Mouse (Mus musculus): ENCODE data around the gene Nfkb1. TPM values are rescaled to one million over a fixed set of nuclear protein-coding genes. Genes with fewer than 3 reads are reported as not detected.

The Nfkb1 gene
- 10 to 100 TPM; 30.5 to 35.1 (median 32.8) TPM for total RNA-seq (2022)

GRCm38 (mm10) chr3:135691191-135692131, at the start of gene Nfkb1:
Gene Nfkb1 (minus strand): TSS chr3:135691547.
- DNase-seq (ENCODE audit: low spot score), result peak; percentile 68

GRCm38 (mm10) chr3:135740711-135741110, 49.4 kb upstream of the Nfkb1 start:
- no peak for DNase-seq (ENCODE audit: low spot score)

GRCm38 (mm10) chr3:135734736-135735135, 43.4 kb upstream of the Nfkb1 start:
- no peak for DNase-seq (ENCODE audit: low spot score)

- no peak for DNase-seq (ENCODE audit: low spot score)
Observed at GRCm38 (mm10) chr3:135732747-135733445, 41.5 kb upstream of the Nfkb1 start.

GRCm38 (mm10) chr3:135731292-135732047, 40.1 kb upstream of the Nfkb1 start:
- DNase-seq (ENCODE audit: low spot score), result peak; percentile 96

GRCm38 (mm10) chr3:135730790-135731189, 39.4 kb upstream of the Nfkb1 start:
- peak; percentile 24 for DNase-seq (ENCODE audit: low spot score)

GRCm38 (mm10) chr3:135729575-135729974, 38.2 kb upstream of the Nfkb1 start:
- peak; percentile 77 for DNase-seq (ENCODE audit: low spot score)

- DNase-seq (ENCODE audit: low spot score), result no peak
Observed at GRCm38 (mm10) chr3:135728900-135729299, 37.6 kb upstream of the Nfkb1 start.

- no peak for DNase-seq (ENCODE audit: low spot score)
Observed at GRCm38 (mm10) chr3:135727339-135727738, 36.0 kb upstream of the Nfkb1 start.

- DNase-seq (ENCODE audit: low spot score), result no peak
Observed at GRCm38 (mm10) chr3:135726521-135727275, 35.4 kb upstream of the Nfkb1 start.

- no peak for DNase-seq (ENCODE audit: low spot score)
Observed at GRCm38 (mm10) chr3:135726023-135726422, 34.7 kb upstream of the Nfkb1 start.

- no peak for DNase-seq (ENCODE audit: low spot score)
Observed at GRCm38 (mm10) chr3:135722104-135722503, 30.8 kb upstream of the Nfkb1 start.

- DNase-seq (ENCODE audit: low spot score), result no peak
Observed at GRCm38 (mm10) chr3:135719969-135720368, 28.6 kb upstream of the Nfkb1 start.

- no peak for DNase-seq (ENCODE audit: low spot score)
Observed at GRCm38 (mm10) chr3:135719179-135719532, 27.8 kb upstream of the Nfkb1 start.

- DNase-seq (ENCODE audit: low spot score), result no peak
Observed at GRCm38 (mm10) chr3:135718323-135719178, 27.2 kb upstream of the Nfkb1 start.

GRCm38 (mm10) chr3:135713016-135713950, 21.9 kb upstream of the Nfkb1 start:
- DNase-seq (ENCODE audit: low spot score), result peak; percentile 58

- DNase-seq (ENCODE audit: low spot score), result no peak
Observed at GRCm38 (mm10) chr3:135711613-135712012, 20.3 kb upstream of the Nfkb1 start.

- no peak for DNase-seq (ENCODE audit: low spot score)
Observed at GRCm38 (mm10) chr3:135711040-135711570, 19.8 kb upstream of the Nfkb1 start.

GRCm38 (mm10) chr3:135703307-135703706, 12.0 kb upstream of the Nfkb1 start:
- no peak for DNase-seq (ENCODE audit: low spot score)

Data from heart, adult 8-10 months (tissue).